Mouse (Mus musculus) erythroblast, embryonic 14.5 days (primary cell): Measurements from ENCODE around the gene Zdhhc8. TPM values are rescaled to one million over a fixed set of nuclear protein-coding genes. Genes with fewer than 3 reads are reported as not detected.

Source experiments
- H3K27me3 ChIP-seq: 2 replicates; pipeline ENCODE4 v1.6.1; 2012; ENCODE audit warnings: inconsistent platforms; ENCODE audit not compliant: control insufficient read depth
- H3K36me3 ChIP-seq: 2 replicates; pipeline ENCODE4 v1.6.1; 2012; ENCODE audit warnings: mild to moderate bottlenecking, inconsistent platforms; ENCODE audit not compliant: control insufficient read depth
- H3K4me1 ChIP-seq: 2 replicates; pipeline ENCODE4 v1.6.1; 2012; ENCODE audit warnings: inconsistent platforms; ENCODE audit not compliant: control insufficient read depth
- H3K4me3 ChIP-seq: replicated peaks from 2 replicates; pipeline ENCODE3; 2012; ENCODE audit warnings: moderate library complexity, mild to moderate bottlenecking, inconsistent platforms
- H3K9me3 ChIP-seq: 2 replicates; pipeline ENCODE4 v1.6.1; 2012; ENCODE audit warnings: low read length, inconsistent platforms, mixed read lengths; ENCODE audit not compliant: control insufficient read depth
- GATA1 ChIP-seq: IDR thresholded peaks from 2 replicates; pipeline ENCODE4 v1.6.1; 2012; ENCODE audit warnings: low read length, inconsistent platforms, mixed read lengths
- TAL1 ChIP-seq: IDR thresholded peaks from 3 replicates; pipeline ENCODE4 v1.6.1; 2012; ENCODE audit warnings: low read length, inconsistent platforms, mixed read lengths
- polyA plus RNA-seq: library from polyadenylated mRNA; stranded (reverse); fragments of >175 nt; gene quantifications from 2 replicates; pipeline ENCODE4 v1.2.3, GENCODE M21; 2012

The Zdhhc8 gene
- polyA plus RNA-seq, 1 experiment, result 0.20 TPM

DNA sequence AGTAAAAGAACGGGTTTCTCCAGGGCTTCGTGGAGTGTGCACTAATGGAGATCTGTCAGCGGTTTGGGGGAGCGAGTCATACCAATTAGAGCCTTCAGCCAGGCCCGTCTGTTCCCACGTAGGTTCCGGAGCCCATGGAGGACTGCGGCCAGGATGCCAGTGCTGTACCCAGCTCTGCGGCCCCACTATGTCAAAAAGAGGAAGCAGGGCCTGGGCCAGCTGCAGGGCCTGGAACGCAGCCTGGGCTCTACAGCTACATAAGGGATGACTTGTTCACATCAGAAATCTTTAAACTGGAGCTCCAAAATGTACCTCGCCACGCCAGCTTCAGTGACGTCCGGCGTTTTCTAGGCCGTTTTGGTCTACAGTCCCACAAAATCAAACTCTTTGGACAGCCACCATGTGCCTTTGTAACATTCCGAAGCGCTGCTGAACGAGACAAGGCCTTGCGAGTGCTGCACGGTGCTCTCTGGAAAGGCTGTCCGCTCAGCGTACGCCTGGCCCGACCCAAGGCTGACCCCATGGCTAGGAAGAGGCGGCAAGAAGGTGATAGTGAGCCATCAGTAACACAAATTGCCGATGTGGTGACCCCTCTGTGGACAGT lies 14.5 kb upstream of the Zdhhc8 start:
- no peaks in the 10 kb centered on the region for H3K9me3 ChIP-seq
- TF ChIP-seq GATA1, result no peak
- no peak for TF ChIP-seq TAL1
- H3K27me3 ChIP-seq, result no peaks in the 10 kb centered on the region
- peak overlapping the region; percentile 79 for H3K4me3 ChIP-seq
- H3K36me3 ChIP-seq, result peaks cover 80% of the 10 kb centered on the region
- H3K4me1 ChIP-seq, result peaks cover 69% of the 10 kb centered on the region

- H3K36me3 ChIP-seq, result peaks cover 80% of the 10 kb centered on the region
- no peaks in the 10 kb centered on the region for H3K27me3 ChIP-seq
- no peaks in the 10 kb centered on the region for H3K9me3 ChIP-seq
- TF ChIP-seq GATA1 (no peak), TAL1 (no peak)
- H3K4me3 ChIP-seq, result peak within 1 kb of the TSS; percentile 79
- H3K4me1 ChIP-seq, result peaks cover 63% of the 10 kb centered on the region
Observed at GRCm38 (mm10) chr16:18248433-18249363, 13.8 kb upstream of the Zdhhc8 start, which contains the start of the genes Trmt2a and Ranbp1. Gene Trmt2a, plus strand, starts transcription at chr16:18248679. Gene Ranbp1, minus strand, starts transcription at chr16:18248732.

GRCm38 (mm10) chr16:18247521-18248399 lies 12.8 kb upstream of the Zdhhc8 start:
- Histone ChIP-seq H3K9me3 (no peaks in the 10 kb centered on the region), H3K4me3 (peak overlapping the region; percentile 79), H3K4me1 (peaks cover 60% of the 10 kb centered on the region), H3K27me3 (no peaks in the 10 kb centered on the region), H3K36me3 (peaks cover 80% of the 10 kb centered on the region)
- no peak for TF ChIP-seq TAL1
- TF ChIP-seq GATA1, result no peak

- Histone ChIP-seq H3K4me1 (peaks cover 22% of the 10 kb centered on the region), H3K9me3 (no peaks in the 10 kb centered on the region), H3K36me3 (peaks cover 98% of the 10 kb centered on the region), H3K4me3 (no peak overlapping the region), H3K27me3 (peaks cover under 1% of the 10 kb centered on the region)
- TF ChIP-seq TAL1 (no peak), GATA1 (no peak)
Observed at GRCm38 (mm10) chr16:18241581-18241980, 6.6 kb upstream of the Zdhhc8 start.

DNA sequence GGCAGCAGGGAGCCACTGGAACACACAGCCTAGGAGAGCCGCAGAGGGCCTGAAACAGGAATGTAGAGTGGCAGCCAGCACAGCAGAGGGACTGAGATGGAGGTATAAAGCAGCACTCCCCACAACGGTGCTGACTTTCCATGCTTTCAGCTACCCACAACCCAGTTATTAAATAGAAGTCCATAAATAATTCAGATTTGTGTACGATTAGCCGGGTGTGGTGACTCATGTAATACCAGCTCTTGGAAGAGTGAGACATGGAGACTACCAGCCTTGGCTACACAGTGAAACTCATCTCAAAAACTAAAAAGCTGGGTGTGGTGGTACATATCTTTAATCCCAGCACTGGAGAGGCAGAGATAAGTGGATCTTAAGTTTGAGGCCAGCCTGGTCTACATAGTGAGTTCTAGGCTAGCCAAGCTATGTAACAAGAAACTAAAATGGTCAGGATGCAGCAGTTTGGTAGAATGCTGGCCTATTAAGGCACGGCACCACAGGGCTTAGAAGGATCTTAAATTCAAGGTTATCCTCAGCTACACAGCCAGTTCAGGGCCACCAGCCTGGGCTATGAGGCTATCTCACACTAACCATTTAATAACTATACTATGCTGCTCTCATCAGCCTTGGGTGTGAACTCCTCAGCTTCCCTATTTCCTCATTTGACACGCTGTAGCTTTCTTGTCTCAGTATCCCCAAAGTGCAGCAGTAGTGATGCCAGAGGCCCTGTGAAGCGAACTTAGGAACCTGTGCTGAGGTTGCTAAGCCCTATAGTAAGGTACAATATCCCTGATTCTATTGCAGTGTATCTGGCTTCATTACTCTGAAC lies 2.0 kb upstream of the Zdhhc8 start:
- TF ChIP-seq TAL1 (no peak), GATA1 (no peak)

DNA sequence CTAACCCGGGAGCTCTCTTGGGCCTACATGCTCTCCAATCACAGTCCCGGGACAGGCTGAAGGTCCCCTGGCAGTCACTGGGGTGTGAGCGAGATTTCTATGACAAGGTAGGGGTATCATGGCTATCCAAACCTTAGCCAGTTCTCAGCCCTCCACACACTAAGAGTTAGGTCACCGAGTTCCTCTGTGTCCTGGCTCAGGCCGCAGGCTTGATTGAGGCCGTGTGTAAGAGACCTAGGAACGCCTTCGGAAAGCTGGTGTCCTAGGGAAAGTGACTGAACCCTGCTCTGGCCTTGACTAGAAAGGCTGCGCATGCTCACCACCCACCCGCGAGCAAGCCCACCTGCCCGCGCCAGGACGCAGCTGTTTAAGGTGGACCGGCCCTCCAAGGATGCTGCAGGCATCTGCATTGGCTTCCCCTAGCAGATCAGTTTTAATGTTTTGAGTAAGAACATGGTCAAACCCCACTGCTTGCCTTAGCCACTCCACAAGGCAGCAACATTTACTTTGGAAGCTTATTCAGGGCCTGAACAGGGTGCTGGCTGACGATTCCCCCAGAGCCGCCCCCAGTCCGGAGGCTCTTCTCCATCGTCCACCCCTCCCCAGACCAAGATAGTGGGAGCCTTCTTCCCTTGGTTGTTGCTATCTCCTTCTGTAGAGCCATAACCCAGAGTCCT lies 591 bp upstream of the Zdhhc8 start:
- Histone ChIP-seq H3K9me3 (no peaks in the 10 kb centered on the region), H3K4me1 (peaks cover 35% of the 10 kb centered on the region), H3K4me3 (peak overlapping the region; percentile 59), H3K36me3 (peaks cover 44% of the 10 kb centered on the region), H3K27me3 (peaks cover 38% of the 10 kb centered on the region)
- TF ChIP-seq GATA1, result no peak
- TF ChIP-seq TAL1, result no peak

More for the DNA sequence above, 2.0 kb upstream of the Zdhhc8 start:
- Histone ChIP-seq H3K36me3 (peaks cover 57% of the 10 kb centered on the region), H3K27me3 (peaks cover 38% of the 10 kb centered on the region), H3K9me3 (no peaks in the 10 kb centered on the region), H3K4me3 (no peak overlapping the region), H3K4me1 (peaks cover 35% of the 10 kb centered on the region)

- peaks cover 38% of the 10 kb centered on the region for H3K27me3 ChIP-seq
- no peaks in the 10 kb centered on the region for H3K9me3 ChIP-seq
- H3K4me3 ChIP-seq, result peak overlapping the region; percentile 59
- peaks cover 29% of the 10 kb centered on the region for H3K36me3 ChIP-seq
- peaks cover 35% of the 10 kb centered on the region for H3K4me1 ChIP-seq
- no peak for TF ChIP-seq GATA1
- TF ChIP-seq TAL1, result no peak
Observed at GRCm38 (mm10) chr16:18233919-18234670, 841 bp downstream of the Zdhhc8 start.
